Mouse (Mus musculus) kidney, postnatal 14 days (tissue): ENCODE results near the gene Trp63.

ENCODE experiments used
- DNase-seq: peaks from one replicate; pipeline ENCODE4 v3.0.0; 2022; ENCODE audit warnings: mixed read lengths

Trp63 gene

DNA sequence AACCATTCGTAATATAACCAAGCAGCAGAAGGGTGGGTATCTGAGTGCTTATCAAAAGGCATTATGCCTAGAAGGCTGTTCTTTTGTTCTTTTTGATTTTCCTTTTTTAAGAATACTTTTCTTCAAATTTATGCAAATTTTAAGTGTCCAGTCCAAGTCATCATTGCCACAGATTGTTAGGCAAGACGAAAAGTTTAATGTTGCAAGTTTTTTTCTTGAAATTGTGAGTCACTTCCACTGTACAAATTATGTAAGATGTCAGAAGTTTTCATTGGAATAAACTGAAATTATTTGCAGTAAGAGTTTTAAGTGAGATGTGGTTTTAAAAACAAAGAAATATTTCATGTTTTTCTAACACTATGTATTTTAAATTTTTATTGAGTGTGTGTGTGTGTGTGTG is 100.7 kb downstream of the Trp63 start:
- DNase-seq: no peak

DNA sequence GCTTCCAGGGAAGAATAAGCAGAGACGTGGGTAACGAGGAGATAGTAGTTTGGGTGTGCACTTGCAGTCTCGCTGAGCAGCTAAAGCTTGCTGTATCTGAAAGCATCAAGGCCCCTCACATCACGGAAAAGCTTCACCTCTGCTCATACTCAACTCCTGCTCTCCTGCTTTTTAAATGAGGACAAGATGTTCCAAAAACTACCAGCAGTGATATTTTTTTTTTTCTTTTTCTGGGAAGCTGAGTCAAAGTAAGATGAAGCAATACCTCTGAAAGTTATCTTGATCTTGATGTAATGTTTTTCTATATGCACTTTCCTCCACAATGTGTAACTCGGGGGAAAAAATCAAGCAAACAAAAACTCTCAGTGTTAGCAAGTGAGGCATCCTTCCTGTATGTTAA is 102.9 kb downstream of the Trp63 start:
- DNase-seq: no peak

DNA sequence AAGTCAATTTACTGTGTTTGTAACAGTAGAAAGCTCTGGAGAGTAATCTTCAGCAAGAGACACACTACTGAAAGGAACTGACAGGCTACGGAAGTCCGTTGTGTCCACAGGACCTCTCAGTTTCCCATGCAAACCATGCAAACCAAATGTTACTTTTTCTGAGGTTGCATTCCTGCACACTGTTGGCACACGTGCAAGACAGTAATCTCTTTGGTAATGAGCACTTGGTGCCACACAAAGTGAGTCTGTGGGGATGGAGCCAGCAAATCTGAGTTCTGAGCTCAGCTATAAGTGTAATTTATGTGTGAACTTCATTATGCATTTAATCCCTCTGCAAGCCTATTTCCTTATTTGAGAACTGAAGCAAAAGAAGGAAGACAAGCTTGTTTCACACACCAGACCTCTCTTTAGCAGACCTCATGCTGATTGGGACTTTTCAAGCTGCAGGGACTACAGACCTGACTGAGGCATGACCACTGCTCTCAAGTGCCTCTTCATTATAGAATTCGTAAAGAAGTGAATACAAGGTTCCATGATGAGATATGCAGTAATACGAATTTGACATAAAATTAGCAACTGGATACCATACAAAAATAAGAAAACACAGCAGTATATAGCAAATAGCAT is 109.2 kb downstream of the Trp63 start:
- no peak for DNase-seq

DNA sequence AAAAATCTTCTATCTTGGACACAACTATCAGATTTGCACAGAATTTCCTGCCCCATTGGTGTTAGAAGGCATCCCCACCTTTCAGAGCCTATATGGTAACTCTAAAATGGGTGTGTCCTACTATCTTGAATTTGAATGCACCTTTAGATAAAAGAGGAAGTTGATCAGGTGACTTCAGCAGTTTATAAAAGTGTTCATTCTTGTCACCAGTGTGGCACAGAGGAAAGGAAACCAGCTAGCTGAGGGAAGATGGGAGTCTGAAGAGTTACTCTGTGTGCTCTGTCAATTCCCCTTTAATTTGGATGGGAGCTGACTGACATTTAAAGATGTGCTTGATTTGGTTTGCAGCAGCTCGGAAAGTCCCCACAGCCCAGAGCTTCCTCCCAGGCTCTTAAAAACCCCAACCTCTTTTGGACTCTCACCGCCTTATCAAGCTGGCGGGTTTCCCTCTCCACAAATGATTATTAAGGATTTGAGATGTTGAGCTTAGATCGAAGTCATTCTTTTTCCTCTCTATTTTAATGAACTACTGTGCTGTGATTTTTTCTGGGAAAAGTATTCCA is 114.2 kb downstream of the Trp63 start:
- DNase-seq: no peak

DNA sequence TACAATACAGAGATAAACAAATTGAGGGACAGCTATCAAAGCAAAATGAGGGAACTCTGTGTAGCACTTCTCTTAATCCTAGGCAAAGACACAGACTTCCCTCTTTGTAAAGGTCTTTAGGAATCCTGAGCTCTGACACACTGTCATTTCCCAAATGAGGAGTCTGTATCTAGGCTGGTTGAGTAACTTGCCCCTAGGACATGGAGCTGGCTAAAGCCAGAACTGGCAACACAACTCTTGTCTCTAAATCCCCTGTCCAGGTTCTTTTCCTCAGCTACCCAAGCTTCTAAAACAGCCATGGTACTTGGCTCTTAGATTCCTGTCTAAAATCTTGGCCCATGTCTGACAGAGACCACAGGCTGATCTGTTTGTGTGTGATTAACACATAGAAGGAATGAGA is 116.1 kb downstream of the Trp63 start:
- no peak for DNase-seq

DNA sequence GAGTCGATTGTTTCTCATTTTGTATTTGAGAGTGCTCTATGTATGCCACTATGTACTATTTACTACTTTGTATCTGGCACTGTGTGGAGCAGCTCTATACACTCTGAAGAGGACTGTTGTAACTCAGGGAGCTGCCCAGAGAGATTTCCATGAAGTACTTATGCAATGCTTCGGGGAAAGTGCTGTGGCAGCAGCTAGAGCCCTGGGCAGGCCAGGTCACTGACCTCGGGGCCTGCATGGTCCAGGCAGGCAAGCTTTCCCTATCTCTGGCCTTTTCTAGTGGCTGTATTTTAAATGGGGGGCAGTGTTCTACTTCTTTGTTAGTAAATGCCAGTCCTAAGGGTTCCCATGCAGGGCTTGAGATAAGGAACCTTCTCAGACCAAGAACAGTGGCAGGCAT is 121.4 kb downstream of the Trp63 start:
- peak; percentile 24 for DNase-seq

DNA sequence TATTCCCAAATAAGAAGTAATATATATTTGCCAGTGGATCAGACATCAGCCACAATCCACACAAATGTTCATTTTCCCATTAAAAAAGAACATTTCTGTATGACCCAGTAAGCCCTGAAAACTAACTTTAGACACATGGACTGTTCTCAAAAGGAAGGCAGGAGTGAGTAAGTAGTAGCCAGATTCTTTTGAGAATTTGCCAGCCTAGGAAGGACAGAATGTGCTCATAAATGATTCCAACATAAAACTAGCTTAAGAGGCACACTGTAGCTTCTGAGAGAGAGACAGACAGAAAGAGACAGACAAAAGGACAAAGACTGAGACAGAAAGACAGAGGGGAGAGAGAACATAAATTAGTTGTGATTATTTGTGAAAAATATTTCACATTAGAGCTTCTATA is 123.6 kb downstream of the Trp63 start:
- DNase-seq: no peak

DNA sequence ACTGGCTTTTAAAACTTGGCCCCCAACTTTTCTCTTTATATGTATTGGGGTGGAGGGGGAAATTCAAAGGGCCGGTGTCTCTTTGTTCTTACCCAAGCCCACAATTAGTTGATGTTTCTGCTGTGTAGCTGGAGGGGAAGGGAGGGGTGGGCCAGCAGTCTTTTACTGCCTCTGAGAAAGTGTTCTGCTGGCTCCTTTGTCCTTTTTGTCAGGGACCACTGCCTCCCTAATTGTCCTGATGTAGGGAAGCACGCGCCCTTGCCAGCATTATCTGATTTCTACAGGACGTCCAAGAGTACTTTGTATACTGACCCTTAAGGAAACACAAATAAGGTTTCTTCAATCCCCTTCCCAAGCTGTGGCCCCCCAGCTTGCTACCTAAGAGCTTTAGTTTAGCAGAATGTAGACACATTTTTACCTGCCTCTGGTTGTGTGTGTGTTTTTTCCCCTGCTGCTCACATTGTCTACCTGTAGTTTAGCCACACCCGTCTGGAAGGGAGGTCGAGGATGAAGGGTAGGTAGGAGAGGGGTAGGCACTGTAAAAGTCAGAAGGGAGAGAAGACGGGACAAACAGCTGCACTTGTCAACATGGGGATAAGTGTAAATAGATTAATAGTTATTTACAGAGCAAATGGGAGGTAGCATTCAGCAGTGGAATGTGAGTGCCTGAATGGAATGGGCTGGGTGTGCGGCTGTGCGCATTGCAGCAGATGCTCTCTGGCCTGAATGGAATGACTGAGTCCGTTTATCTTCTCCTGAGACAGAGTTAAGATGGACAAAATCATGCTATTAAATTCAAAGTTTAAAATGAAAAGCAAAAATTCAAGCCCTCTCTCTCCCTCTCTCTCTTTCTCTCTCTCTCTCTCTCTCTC is 134.4 kb downstream of the Trp63 start:
- DNase-seq: no peak

DNA sequence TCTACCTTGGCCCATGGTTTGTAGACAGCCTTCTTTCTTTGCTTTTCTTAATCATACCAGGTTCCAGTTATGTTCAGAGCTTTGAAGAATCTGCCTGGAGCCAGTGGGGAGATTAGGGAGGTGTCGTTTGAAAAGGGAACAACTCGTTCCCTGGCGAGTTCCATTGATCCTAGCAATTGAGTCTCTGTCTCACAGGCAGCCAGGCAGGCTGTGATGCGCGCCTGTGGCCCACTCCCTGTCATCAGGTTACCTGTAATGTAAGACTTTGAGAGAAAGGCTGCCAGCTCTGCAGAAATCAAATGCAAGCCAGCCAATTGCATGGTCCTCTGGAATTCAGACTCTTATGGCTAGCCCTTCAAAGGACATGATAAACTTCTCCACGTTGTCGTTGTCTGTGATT is 142.5 kb downstream of the Trp63 start:
- no peak for DNase-seq

DNA sequence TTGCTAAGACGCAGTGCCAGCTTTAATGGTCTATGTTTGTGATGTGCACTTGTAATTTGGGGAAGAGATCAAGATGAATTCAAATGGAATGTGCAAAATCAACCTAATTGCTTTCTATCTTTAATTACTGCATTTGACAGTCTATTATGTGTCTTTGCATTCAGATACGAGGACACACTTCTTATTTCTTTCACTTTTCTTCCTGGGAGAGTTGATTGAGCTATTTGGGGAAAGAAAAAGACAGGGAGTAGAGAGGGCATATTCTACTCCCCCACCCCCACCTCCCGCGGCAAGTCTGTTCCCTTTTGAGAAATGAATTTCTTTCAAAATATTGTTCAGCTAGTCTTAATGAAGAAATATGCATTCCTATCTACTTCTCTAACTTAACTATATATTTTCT is 149.0 kb downstream of the Trp63 start:
- no peak for DNase-seq

DNA sequence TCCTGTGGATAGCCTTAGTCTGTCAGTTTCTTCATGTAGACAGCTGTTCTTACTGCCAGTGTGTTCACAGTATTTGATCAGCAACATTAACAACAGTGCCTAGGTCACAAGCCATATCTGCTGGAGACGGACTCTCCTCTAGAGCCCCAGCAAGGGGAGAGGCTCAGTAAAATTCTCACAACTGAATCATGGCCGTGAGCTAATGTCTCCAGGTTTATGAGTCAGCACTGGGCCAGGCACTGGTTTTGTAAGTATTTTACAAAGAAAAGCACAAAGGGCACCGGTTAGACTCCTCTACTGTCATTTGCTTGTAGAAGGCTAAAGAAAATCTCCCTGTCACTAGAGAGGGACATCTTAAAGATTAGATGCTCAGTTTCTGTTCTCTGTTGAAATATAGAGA is 151.7 kb downstream of the Trp63 start:
- DNase-seq: no peak

DNA sequence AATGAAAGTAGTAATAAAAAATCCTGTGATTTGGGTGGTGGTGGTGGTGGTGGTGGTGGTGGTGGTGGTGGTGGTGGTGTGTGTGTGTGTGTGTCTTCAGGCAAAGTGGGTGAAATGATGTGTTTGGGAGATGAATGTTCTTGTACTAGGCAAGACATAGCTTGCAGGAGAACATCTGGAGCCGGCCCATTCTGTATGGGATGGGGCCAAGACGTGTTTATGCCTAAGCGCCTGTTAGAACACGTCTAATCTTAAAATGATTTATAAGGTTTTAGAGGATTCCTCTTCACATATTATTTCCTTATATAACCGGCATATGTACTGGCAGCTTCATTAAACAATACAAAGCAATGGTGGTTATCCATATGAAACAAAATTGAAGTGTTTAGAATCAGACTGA is 152.2 kb downstream of the Trp63 start:
- DNase-seq: no peak

DNA sequence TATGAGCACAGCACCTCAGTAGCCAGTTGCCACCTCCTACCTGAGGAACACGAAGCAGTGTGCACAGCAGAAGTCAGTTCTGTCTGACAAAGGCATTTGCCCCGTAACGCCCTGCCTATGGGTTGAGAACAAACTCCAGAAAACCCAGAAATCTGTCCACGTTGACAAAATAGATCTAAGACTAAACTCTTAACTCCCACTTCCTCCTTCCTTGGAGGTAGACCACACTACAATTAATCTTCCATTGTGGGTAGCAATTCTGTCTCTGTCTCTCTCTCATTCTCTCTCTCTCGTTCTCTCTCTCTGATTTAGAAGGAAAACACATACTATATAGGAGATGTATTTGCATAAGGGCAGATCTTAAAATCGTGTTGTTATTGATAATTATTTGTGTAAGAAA is 159.4 kb downstream of the Trp63 start:
- DNase-seq: no peak

DNA sequence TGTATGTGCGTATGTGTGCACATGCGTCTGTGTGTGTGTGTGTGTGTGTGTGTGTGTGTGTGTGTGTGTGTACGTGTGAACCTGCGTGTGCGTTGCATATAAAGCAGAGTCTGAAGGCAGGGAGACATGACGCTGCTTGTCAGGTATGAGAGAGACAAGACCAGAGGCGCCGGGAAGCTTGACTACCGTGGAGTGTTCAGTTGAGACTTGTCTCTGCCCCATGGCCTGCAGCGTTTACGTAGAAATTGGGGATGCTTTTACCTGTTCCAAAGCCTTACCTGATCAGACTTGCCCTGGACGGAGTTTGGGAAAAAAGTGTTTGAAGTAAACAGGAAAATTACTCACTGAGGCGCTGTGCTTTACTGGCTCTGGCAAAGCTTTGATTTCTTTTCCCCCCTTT is 160.1 kb downstream of the Trp63 start:
- DNase-seq: no peak

DNA sequence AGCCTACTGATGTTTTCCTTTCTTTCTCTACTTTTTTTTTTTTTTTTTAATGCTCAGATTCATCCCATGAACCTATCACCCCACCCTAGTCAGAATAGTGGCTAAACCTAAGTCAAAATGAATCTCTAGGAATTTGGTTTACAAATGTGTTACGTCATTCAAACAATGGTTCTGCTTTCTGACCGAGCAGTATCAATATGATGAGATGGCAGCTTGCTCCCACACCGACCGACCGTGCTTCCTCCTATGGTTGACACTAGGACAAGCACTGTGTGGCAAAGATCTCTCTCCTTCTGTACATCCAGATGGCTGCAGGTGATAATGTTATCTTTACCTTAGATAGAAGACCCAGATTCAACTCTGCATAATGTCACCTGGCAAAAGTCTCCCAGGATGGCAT is 163.0 kb downstream of the Trp63 start:
- DNase-seq: no peak

DNA sequence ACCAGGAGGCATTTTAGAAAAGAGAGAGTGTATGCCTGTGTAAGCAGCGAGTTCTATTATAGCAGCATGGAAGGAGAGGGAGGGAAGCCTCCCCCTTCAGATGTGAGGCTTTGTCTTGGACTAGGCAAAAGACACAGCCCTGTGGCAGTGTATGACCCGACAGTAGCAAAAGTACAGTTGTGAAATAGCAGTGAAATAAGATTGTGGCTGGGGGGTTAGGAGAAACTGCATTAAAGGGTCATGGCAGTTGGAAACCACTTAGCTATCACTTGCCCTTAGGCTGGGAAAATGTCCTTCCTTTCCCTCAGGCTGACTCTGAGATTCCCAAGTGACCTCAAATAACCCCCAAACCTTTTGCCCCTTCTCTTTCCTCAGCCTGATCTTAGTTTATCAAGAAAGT is 164.9 kb downstream of the Trp63 start:
- DNase-seq: no peak

DNA sequence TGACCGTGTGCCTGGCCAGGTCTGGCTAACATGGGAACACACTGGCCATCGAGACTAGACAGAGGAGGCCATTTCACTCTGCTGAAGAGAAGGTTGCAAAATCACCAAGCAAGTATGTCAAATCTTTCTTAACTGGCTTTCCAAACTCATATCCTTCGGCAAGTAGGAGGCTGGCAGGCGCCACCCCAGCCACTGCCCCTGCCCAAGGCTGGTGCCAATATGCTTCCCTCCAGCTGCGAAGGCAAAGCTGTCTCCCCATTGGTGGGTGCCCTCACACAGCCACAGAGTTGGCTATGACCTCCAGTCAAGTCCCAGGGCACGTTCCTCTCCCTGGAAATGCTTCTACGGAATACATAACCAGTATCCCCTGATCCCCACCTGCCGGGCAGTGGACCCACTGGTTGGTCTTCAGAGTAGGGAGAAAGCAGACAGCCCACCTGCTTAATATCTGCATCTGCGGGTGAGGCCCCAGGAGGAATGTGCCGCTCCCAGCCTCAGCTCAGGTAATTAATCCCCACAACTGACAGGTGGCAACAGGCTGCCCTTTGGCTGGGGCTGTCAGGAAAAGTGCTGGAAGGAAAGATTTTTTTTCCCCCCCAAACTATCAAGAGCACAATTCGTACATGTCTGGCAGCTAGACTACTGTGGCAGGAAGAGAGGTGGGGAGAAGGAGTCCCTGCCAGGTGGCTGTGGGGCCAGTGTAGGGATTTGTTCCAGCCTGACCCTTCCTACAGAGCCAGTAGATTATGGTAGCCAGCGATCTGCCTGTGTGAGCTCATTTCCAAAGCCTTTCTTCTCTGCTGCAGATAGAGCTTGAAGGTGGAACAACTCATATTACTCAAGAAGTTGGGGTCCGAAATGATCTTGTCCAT is 166.3 kb downstream of the Trp63 start:
- DNase-seq: no peak

DNA sequence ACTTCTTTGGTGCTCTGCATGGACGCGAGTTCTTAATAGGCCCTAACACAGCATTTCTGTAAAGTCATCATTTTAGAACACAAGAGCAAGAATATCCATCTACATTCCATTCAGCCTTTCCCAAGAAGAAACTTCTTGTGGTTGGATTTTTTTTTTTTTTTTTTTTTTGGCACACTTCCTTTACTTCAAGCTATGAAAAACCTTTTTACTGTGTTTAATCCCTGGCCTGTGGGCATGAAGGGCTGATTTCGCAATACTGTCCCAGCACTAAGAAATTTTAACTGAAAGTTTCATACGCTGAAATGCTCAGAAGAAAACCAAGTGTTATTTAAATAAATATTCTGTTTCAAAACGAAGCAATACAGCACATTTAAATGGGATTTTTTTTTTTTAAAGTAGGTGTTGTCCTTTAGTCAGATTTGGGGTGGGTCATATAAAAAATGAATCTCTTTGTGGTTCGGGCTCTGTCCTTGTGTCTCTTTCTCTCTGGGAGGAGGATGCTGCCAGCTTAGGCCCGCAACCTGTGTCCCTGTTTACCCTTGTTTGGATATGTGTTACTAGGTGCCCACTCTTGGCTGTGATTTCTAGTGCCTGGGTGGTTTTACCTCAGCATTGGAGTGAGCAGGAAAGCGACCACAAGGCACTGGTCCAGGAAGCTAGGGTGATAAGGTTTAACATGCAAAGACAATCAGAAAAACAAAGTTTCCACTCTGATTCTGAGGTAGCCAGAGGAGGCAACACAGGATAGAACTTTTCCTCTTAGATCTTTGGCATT is 177.4 kb downstream of the Trp63 start:
- no peak for DNase-seq

DNA sequence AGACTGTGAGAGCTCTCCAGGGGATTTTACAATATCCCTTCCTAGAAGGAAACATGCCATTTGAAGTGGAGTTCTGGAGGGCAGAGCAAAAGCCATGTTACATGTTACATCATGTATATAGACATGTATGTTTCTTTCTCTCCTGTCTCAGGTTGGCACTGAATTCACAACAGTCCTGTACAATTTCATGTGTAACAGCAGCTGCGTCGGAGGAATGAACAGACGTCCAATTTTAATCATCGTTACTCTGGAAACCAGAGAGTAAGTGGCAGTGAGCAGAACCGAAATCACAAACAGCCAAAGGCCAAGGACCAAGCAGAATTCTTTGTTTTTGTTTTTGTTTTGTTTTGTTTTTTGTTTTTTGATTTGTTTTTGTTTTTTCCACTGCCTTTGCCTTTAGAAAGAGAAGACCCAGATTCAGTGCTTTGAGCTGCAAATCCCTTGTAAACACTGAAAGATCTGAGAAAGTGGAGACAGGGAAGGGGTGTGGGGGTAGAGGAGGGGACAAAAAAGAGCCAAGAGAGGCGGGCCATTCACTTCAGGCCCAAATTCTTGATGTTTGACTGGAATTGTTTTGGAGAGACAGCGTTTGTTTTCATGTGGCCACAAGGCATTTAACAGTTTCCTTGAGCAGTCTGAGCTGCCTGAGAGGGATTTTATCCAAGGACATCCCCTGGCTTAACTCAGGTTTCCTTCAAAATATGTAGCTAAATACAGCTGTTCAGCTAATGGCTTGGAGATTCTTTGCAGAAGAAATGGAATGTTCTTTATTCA is 181.7 kb downstream of the Trp63 start:
- DNase-seq: peak; percentile 30

DNA sequence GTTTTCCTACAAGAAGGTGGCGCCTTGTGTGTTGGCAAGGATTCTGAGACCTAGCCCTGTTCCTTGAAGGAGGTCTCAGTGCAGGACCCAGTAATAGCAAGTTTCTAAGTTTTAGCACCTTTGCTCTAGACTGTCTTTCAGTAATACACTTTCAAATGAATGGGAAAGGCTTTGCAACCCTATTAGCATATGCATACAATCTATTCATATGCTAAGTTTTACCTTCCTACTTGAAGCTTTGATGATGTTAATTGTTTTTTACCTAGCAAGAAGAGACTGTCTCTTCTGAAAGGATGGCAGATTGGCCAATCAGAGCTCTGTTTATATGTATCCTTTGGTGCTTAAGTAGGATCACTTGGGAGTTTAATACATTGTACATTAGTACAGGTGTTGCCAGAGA is 187.9 kb downstream of the Trp63 start:
- no peak for DNase-seq

DNA sequence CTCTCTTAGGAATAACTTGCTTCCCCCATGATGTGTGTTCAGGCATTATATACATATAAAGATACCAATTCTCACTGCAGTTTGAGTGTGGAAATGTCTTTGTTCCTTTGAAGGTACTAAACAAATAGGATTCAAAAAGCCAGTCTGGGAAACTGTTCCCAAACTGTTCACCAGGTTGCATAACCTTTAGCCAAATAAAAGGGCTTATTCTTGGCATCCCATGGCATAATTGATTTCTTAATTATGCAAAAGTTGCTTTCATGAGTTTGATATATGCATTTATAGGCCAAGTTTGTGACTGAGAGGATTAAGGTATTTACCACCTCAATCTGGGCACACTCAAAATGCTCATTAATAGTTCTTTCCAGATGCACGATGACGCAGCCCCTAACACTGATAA is 192.1 kb downstream of the Trp63 start:
- no peak for DNase-seq
